Mouse (Mus musculus) spleen, postnatal 36 days (tissue): ENCODE measurements around the gene Apoc4.
A peak's percentile ranks its signal among the peaks of the same experiment; 100 is the strongest.

ENCODE experiments used
- DNase-seq, 2 experiments: peaks; one replicate each; pipeline ENCODE4 v3.0.0; 2022; ENCODE audit warnings: low spot score in 2 of 2, mixed read lengths in 1 of 2

The Apoc4 gene

DNA sequence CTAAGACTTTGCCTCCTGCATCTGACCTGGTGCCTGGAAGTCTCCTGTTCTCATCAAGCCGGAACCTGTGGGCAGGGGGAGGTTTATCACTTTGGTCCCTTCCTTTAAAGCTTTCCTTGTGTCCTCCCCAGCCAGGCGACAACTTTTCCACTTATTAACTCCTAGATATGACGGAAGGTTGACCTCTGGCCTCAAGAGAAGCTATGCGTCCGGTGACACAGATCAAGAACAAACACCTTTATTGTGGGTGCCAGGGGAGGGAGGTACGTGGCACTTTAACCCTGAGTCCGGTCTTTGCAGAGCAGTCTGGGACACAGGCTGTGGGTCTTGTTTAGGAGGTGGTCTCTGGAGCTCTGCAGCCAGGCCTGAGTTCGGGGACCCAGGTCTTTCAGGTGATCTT lies 3.4 kb downstream of the Apoc4 start, which contains the start of gene Apoc2:
Gene Apoc2 (minus strand): TSS at position 70 of the 400 bp plus-strand sequence.
- DNase-seq = no peak

DNA sequence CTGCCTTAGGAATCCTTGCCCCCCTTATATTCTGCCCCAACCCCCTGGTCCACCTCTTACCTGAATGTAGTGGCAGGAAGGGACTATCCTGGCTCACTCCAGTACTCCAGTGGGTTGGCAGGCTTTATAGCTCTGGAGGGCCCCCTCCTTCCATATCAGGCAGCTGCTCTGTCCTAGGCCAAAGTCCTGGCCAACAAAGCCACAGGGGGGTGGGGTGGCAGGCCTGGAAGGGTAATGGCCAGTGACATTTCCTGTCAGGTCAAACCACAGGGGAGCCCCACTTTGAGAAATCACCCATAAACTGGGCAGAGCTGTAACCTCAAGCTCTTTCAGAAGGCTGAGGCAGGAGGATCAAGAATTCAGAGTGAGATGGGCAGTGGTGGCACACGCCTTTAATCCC lies 4.6 kb downstream of the Apoc4 start:
- no peak for DNase-seq

DNA sequence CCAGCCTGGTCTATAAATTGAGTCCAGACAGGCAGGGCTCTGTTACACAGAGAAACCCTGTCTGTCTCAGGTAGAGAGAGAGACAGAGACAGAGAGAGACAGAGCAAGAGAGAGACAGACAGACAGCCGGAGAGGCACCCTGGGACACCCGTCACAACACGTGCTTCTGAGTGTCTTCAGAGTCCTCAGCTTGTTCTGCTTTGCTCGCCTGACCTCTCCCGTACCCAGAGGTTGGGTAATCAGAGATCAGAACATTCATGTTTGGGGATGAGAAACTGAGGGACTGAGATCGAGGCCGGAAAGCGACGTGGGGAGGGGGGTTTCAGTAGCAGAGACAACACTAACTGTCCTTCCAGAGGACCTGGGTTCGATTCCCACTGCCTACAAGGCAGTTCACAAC lies 5.5 kb downstream of the Apoc4 start:
- no peak for DNase-seq

DNA sequence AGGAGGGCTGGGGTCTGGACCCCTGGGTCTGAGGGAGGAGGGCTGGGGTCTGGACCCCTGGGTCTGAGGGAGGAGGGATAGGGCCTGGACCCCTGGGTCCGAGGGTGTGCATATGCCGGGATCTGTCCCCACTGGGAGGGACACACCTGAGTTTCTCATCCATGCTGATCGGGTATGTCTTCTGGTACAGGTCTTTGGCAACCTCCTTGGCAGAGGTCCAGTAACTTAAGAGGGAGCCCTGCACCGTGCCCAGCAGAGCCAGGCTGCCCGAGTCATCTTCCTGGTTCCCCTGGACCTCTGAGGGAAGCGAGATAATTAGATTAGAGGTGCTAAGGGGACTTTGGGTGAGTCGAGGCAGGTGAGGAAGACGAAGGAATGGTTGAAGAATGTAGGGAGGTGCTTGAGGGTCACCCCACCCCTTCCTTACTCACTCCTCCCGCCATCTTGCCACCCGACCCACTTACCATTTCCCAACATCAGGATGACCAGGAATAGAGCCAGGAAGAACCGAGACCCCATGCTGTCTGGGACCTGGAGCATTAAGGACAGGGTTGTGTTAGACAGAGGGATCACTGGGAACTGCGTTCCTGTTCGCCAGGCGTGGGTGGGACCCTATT lies 8.1 kb downstream of the Apoc4 start:
- no peak for DNase-seq

DNA sequence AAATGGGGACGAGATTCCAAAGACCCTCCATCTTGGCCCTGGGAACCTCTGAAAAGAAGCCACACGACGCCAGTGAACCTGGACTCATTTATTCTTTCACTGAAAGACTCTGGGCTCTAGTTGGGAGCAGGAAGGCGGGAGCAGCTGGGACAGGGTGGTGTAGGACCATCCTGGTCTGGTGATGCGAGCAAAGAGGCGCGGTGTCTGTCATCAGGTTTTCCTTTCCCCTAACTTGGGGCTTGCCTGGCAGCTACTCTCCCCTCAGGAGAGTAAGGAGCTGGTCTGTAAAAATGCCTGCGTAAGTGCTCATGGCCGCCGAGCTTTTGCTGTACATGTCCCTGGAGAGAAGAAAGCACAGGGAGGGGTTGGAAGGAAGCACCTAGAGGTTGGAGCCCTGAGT lies 9.8 kb downstream of the Apoc4 start:
- no peak for DNase-seq

DNA sequence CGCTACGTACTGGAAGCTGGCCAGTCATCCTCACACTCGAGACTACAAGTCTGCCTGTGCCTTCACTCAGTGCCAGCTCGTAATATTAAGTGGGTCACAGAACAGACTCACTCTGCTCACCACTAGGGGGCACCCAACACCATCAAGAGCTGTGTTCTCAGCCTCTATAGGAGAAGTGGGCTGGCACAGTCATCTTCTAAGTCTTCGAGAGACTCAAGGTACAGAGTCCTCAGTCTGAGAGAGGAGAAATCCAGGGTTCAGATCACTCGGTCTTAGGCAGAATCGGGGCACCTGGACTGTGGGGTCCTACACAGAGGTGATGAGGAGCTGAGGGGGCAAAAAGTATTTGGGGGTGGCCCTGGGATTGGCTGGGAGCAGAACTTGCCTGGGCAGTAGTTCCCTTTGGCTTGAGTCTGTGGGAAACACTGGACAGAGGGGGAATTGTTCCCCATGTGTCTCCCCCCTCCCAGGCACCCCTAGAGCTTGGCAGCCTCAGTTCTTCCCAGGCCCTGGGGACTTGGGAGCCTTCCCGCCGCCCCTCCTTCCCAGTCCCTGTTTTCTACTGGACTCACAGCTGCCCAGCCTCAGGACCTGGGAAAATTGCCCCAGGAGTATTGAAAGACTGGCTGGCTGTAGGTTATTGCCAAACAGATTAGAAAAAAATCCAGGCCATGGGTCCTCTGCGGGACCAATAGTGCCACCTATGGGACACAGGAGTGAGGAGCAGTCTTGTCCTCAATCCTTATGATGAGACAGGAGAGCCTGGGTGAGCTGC lies 12.1 kb downstream of the Apoc4 start:
- DNase-seq = peak; percentile 90 to 93

DNA sequence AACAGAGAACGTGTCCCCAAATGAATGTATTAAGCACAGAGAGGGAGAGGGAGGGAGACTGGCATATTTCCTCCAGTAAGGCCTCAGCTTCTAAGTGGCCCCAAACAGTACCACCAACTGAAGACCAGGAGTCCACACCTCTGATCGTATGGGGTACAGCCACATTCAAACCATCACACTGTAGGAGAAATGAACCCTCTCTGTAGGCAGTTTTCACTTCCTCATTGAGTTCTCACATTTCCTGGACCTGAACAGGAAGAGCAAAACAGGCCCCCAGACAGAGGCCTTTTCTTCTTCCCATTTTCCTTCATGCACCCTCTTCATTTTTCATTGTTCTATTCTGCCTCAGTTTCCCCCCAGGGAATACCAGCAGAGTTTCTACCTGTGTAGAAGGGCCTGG lies 13.8 kb downstream of the Apoc4 start:
- DNase-seq = peak; percentile 50 to 66

DNA sequence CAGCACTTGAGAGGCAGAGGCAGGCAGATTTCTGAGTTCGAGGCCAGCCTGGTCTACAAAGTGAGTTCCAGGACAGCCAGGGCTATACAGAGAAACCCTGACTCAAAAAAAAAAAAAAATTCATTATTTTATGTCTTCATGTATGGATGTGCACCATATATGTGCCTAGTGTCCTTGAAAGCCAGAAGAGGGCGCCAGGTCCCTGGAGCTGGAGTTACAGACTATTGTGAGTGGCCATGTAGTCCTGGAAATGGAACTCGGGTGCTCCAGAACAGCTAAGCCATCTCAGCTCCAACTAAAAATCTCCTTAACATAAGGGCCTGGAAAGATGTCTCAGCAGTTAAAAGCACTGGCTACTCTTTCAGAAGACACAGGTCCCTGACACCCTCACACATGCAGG lies 14.5 kb downstream of the Apoc4 start:
- DNase-seq = no peak

DNA sequence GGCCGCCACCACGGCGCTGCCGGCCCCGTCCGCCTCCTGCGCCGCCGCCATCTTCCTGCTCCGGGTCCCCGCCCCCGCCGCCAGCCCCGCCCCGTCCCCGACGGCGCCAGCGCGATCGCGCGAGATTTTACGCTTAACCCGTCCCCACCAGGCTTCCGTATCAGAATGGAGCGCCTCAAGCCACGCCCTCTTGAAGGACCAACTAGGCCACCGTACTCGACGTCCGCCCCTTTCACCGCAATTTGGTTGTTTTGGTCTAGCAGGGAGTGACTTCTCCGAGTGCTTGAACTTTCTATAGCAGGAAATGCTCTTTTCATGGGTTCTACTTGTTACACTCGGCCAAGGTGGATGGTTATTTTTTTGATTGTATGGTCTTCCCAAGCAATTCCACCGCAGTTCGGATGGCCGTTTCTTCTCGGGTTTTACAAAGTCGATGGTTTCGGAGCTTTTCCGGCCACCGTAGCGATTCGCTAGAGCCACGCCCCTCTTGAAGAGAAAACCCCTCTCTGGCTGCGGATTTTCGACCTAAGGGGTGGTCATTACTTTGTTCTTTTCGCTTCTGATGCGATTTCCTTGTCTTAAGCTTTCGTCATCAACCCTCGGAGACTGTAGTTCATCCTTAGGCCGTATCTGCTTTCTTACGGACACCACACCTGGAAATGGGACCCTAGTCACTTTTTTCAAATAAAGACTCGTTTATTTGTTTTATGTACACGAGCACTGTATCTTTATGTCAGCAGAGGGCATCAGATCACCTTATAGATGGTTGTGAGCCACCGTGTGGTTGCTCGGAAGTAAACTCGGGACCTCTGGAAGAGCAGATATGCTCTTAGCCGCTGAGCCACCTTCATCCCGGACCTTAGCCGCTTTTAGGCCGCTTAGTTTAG lies 16.1 kb downstream of the Apoc4 start, which contains the start of gene Clptm1:
Gene Clptm1 (minus strand): TSS at position 79 of the 887 bp plus-strand sequence.
- DNase-seq = peak; percentile 95 to 97

DNA sequence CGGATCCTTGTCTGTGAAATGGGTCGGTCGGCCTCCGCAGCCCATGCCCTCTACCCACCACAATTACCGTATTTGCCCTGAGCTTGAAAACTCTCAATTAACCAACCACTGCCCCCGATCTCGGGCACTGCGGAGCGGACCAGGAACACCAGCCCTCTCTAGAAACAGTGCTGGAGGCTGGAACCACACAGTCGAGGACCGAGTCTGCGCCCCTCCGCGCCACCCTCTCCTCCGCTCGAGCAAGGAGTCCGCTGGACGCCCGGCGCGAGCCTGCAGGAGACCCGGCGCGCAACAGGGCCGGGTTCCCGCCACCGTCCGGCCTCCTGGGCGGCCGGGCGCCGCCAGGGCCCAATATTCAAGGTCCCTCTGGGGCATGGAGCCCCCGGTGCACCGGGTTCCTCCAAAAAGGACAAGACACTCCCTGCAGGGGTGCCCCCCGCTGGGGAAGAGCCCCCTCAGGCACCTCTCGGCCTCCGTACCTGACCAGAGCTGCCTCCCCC lies 16.8 kb downstream of the Apoc4 start:
- DNase-seq = no peak

DNA sequence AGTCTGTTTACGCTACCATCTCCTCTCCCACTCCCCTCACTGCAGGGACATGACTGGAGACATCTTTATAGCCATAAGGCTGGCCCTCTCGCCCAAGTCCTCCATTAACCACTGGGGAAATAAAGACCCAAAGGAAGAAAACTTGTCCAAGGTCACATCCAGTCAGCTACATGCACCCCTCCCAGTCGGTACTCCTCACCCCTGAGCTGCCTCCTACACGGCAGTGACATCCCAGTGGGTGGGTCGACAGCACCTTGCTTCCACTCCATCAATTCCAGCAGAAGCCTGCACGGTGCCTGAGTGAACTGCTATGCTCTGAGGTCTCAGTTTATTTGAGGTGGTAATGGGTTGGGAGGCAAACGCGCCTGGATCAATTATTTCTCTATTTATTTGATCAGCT lies 17.3 kb downstream of the Apoc4 start:
- no peak for DNase-seq

DNA sequence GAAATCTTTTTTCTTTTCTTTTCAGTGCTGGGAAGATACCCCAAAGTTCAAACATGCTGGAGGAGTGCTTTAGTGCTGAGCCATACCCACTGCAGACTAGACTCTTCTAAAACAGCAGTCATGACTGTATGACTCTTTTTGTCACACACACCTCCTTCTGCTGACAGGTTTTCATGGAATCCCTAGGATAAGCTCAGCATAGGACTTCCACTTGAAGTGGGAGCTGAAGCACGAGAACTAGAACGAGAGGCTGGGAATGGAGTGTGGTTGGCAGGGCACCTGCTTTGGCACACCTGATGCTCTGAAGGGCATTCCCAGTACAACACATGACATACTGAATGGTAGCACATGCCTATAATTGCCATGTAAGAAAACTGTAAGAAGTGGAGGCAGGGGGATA lies 28.7 kb downstream of the Apoc4 start:
- DNase-seq = no peak

DNA sequence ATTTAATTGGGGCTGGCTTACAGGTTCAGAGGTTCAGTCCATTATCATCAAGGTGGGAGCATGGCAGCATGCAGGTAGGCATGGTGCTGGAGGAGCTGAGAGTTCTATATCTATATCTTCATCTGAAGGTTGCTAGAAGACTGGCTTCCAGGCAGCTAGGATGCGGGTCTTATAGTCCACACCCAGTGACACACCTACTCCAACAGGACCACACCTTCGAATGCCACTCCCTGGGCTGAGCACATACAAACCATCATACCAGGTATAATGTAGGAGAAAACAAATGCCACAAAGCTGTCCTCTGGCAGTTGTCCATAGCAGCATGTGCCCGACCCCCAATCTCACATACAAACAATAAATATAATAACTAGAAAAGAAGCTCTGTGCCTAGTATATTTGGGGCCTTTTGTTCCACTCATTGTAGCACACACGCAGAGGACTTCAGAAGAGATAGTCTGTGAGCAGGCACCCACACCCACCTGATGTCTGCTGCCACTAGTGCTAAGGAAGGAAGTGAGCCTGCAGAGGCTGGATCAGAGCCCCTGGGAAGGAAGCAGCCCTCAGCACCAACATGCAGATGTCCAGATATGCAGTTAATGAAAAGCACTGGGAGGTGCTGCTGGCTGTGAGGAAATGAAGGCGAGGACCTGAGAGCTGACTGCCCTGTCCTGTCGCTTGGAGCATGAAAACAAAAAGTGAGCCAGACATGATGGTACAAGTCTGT lies 30.1 kb downstream of the Apoc4 start:
- DNase-seq = no peak

DNA sequence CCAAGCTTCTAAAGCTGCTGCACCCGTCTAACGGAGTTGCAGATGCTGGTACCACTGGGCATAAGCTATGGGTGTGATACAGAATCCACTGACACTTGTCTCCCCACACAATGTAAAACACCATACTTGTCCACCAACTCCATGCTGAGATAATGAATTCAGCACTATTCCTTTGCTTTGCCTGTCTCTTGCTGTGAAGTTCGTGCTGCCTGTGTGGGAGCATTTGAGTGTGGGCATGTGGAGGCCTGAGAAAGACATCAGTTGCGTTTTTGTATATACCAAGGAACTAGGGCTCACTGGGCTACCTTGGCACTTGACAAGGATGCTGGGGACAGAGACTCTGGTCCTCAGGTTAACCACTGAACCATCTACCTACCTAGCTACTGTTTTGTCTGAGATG lies 40.1 kb downstream of the Apoc4 start:
- no peak for DNase-seq

DNA sequence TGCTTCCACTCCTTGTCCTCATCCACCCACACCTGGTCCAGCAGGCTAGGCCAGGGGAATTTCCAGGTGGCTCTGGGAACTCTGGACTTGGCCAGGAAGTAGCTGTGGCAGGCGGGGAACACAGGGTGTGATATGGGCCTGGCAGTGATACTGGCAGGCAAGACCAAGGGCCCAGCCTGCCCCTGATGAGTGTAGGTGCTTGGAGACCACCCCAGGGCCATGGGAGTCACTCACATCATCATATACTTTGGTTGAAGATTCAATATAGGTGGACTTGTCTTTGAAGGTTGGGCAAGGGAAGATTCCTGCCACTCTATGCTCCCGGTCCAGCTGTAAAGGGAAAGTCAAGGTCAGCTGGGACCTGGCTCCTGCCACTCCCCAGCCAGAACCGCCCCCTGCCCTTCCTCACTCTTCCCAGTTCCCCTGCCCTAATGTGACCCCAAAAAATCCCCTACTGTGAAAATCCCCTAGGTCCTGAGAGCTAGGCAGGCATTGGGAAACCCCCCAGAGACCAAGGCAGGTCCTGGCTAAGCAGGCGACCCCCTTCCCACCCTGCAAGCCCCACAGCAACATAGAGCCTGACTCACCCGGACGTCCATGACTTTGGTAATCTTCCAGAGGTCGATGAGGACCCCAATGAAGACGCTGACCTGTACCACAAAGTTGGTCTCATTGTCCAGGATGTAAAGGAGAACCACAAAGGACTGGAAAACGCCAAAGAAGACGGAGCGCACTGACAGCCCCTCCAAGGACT lies 46.0 kb downstream of the Apoc4 start:
- DNase-seq = no peak

DNA sequence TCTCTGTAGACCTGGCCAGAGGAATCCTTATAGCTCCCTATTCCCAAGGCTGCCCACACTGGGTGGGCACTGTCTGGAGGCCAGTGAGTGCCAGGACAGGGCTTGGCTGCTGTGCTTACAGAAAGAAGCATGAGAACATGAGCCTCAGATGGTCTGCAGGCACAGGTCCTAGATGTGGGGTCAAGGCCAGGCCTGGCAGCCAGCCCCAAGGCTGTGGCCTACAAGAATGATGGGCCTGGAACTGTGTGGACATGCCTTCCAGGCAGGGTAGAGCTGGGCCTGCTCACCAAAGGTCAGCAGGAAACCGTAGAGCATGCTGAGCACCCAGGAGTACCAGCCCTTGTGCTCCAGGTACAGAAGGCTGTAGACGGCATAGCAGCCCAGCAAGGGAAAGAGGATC lies 46.7 kb downstream of the Apoc4 start:
- no peak for DNase-seq

DNA sequence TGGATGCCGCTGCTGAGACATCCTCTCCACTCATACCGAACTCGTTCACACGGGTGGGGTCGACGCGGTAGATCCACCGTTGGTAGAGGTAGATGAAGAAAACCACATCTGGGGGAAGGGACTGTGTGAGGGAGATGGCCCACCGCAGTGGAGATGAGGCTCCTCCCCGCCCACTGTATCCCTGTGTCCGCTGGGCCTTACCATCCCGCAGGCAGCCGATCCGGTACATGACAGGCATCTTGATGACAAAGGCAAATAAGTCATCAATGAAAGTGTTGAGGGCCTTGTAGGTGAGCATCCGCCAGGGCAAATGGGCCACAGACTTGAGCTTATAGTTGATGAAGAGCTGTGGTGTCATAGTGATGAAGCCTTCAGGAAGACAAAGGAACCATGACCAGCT lies 47.4 kb downstream of the Apoc4 start:
- DNase-seq = no peak

DNA sequence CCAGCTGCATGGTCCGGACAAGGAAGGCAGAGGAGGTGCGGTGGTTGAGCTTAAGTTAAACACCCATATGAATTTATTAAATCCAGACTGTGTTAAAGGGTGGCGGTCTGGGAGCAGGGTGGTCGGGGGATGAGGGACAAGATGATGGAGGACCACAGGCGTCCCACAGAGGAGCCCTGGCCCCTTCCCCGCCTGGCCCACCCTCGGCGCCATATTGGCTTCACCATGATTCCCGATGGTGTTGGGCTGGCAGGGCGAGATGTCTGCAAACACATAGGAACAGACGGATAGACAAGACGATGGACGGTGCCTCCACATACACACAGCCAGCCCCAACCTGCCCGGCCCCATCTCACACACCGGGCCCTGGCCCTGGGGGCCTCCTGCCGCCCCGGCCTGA lies 48.1 kb downstream of the Apoc4 start:
- DNase-seq = no peak

DNA sequence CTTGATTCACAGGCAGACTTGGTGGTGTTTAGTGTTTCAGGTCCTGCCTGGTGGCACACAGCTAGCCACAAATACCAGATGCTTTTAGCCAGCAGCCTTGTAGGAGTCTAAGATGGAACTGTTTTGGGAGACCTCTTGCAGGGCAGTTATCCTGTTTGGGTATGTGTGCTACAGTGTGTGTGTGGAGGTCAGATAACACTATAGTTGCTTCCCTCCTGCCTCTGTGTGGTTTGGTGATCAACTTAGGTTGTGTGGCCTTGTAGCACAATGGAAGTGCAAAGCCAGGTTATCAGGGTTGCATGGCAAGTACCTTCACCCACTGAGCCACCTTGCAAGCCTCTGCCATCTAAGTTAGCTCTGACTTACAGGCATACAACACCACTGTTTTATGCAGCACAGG lies 48.6 kb downstream of the Apoc4 start:
- no peak for DNase-seq

DNA sequence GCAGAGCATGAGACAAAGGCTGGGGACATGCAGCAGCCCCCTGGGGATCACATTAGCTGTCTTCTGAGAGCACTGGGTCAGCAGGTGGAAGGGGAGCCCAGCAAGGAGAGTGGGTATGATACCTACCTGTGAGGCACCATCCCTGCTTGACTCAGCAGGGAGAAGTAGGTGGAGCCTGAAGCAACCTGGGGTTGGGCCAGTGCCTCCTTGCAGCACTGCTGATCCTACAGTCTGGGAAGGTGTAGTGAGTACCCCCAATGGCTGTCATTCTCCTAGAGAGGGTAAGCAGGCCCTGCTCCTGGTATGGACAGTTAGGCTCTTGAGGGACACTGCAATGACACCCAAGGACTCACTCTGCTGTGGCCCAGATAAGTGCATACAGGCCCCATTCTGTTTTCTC lies 49.0 kb downstream of the Apoc4 start:
- DNase-seq = no peak

DNA sequence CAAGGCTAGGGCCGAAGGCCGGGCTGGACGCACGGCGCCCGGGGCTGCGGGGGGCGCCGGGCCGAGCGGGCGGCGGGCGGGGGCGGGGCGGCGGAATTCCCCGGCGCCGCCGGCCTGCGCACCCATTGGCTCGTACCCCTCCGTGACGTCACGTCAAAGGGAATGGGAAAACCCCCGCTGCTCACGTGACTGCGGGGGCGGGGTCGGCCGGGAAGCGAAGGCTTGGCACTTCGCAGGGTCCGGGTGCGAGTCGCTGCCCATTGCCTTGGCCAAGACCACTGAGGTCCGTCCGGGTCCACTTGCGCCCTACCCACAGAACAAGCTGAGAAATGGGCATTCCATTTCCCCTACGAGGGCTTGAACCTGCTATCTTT lies 51.9 kb downstream of the Apoc4 start, which contains the start of gene Relb:
Gene Relb (minus strand): TSS at position 78 of the 374 bp plus-strand sequence.
- peak; percentile 90 to 94 for DNase-seq
